1 mouse cellular context compared by ENCODE assay signal in genomic region chr2:154650404-154650803, GRCm38 (mm10).
TF ChIP-seq lines count a peak whose summit lies in the region.

No protein-coding gene starts in this region.

TF ChIP-seq in MEL, 35 proteins besides CTCF, POLR2A, EP300 and RAD21:
- TF ChIP-seq BHLHE40 (IDR thresholded peaks at IDR 0.05; ENCODE audit: borderline replicate concordance, low read depth, low read length), result no peak
- no peak for TF ChIP-seq ZKSCAN1 (IDR thresholded peaks at IDR 0.05; ENCODE audit: low read depth, low read length)
- TF ChIP-seq ETS1 (IDR thresholded peaks at IDR 0.05; ENCODE audit: low read depth, low read length), result no peak
- no peak for TF ChIP-seq POLR2AphosphoS2 (IDR thresholded peaks at IDR 0.05; ENCODE audit: low read length)
- TF ChIP-seq SIN3A (IDR thresholded peaks at IDR 0.05; ENCODE audit: low read length), result no peak
- no peak for TF ChIP-seq MAFK (IDR thresholded peaks at IDR 0.05; ENCODE audit: borderline replicate concordance, low read depth, low read length)
- TF ChIP-seq JUND (IDR thresholded peaks at IDR 0.05; ENCODE audit: low read depth, low read length), result no peak
TF ChIP-seq in MEL: peak in this region for 0.
